Mouse (Mus musculus): ENCODE results near the gene Tcf20.

- TF ChIP-seq MAX (IDR thresholded peaks at IDR 0.05): no peak
- TF ChIP-seq CTCF (IDR thresholded peaks at IDR 0.05; ENCODE audit: control insufficient read depth, insufficient read depth, insufficient read length): no peak
- no peak for TF ChIP-seq CEBPB (IDR thresholded peaks at IDR 0.05; ENCODE audit: low read depth)
- TF ChIP-seq MYOG (IDR thresholded peaks at IDR 0.05; ENCODE audit: control insufficient read depth, extremely low read depth, insufficient read length): no peak
These were observed 35.3 kb upstream of the Tcf20 start for GRCm38 (mm10) chr15:83022947-83023346.
